22 mouse cellular contexts compared by ENCODE assay signal in the genomic region with DNA sequence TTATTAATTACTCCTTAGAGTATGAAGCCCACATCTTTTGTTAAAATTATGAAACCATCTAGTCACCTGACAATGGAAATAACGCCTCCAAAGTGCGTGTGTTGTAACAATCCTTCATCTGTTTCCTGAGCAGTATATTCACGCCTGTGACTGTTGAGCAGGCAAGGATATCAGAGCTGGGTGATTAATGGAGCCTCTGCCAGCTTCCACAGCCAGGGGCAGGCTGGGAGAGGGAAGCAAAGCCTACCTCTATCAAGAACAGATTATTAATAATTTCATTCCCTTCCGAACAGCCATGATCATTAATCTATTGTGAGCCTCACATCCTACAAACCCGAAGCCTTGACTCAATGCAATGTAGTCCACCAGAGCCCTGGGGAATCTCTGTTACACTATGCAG.
"Had no signal": no experiment of that assay in that cellular context is flagged by ENCODE, and none has a peak within 500 bp of the region (broad histone marks: within the 10 kb centered on the region; RNA-seq: fewer than 3 reads in every experiment).

No protein-coding gene starts in this region.

- ATAC-seq: liver, postnatal 0 days; lung, postnatal 0 days had no signal

- DNase-seq: kidney, adult 2 months; kidney, postnatal 10 days; kidney, postnatal 36 days; layer of hippocampus, postnatal 36 days; liver, postnatal 0 days; lung, embryonic 14.5 days; lung, postnatal 36 days; midbrain, embryonic 14.5 days; retina, postnatal 1 day; right cerebral cortex, postnatal 25 days; spleen, adult 18-20 months; thymus, postnatal 25 days had no signal

- H3K9me3 ChIP-seq: kidney, embryonic 15.5 days; limb, embryonic 12.5 days; limb, embryonic 15.5 days; midbrain, embryonic 10.5 days; stomach, embryonic 15.5 days had no signal

- H3K4me1 ChIP-seq: kidney, embryonic 15.5 days; limb, embryonic 12.5 days; limb, embryonic 15.5 days; megakaryocyte, embryonic 14.5 days; stomach, embryonic 15.5 days had no signal

- H3K36me3 ChIP-seq: kidney, embryonic 15.5 days; limb, embryonic 12.5 days; limb, embryonic 15.5 days; midbrain, embryonic 10.5 days; stomach, embryonic 15.5 days had no signal

- H3K4me2 ChIP-seq: kidney, embryonic 15.5 days; limb, embryonic 12.5 days; limb, embryonic 15.5 days; liver, embryonic 11.5 days; lung, embryonic 14.5 days; stomach, embryonic 15.5 days had no signal

- H3K27me3 ChIP-seq: kidney, embryonic 15.5 days; limb, embryonic 12.5 days; limb, embryonic 15.5 days; megakaryocyte, embryonic 14.5 days; stomach, embryonic 15.5 days had no signal

- H3K9ac ChIP-seq: kidney, embryonic 15.5 days; limb, embryonic 12.5 days; limb, embryonic 15.5 days; liver, embryonic 14.5 days; liver, postnatal 0 days; lung, embryonic 14.5 days; stomach, embryonic 15.5 days had no signal

- H3K27ac ChIP-seq: kidney, embryonic 15.5 days; left cerebral cortex, adult 2 months; limb, embryonic 12.5 days; limb, embryonic 15.5 days; liver, embryonic 14.5 days; midbrain, embryonic 10.5 days; stomach, embryonic 15.5 days had no signal

- H3K4me3 ChIP-seq: kidney, embryonic 15.5 days; left cerebral cortex, adult 2 months; limb, embryonic 12.5 days; limb, embryonic 15.5 days; megakaryocyte, embryonic 14.5 days; midbrain, embryonic 10.5 days; stomach, embryonic 15.5 days had no signal
